Mouse (Mus musculus) spleen, adult 2 months (tissue): ENCODE results near the gene Sergef.

ENCODE experiments used
- CTCF ChIP-seq: fragments of 200-500 bp; IDR thresholded peaks from 2 replicates; pipeline ENCODE4 v1.5.1; 2011; ENCODE audit warnings: mild to moderate bottlenecking, inconsistent platforms; ENCODE audit not compliant: insufficient read depth, insufficient read length, insufficient replicate concordance; ENCODE audit errors: extremely low read depth
- POLR2A ChIP-seq: fragments of 200-500 bp; IDR thresholded peaks from 2 replicates; pipeline ENCODE4 v1.6.1; 2011; ENCODE audit warnings: low read depth, low read length, inconsistent platforms

- TF ChIP-seq CTCF (no peak), POLR2A (no peak)
Observed at GRCm38 (mm10) chr7:46582750-46583149, 56.9 kb downstream of the Sergef start.
